Mouse (Mus musculus) embryonic fibroblast, embryonic 13.5 days (primary cell): ENCODE measurements around the gene Emx1. TPM values are rescaled to one million over a fixed set of nuclear protein-coding genes. Genes with fewer than 3 reads are reported as not detected.

Experiments
- H3K27ac ChIP-seq: 2 replicates; pipeline ENCODE4 v1.5.1; 2012; ENCODE audit warnings: low read length, control low read depth, inconsistent platforms; ENCODE audit not compliant: insufficient read depth
- H3K4me1 ChIP-seq: 2 replicates; pipeline ENCODE4 v1.6.1; 2011; ENCODE audit warnings: low read length; ENCODE audit not compliant: control insufficient read depth, insufficient read depth
- H3K4me3 ChIP-seq: 2 replicates; pipeline ENCODE4 v1.5.1; 2011; ENCODE audit warnings: mild to moderate bottlenecking, control low read depth, low read length; ENCODE audit not compliant: insufficient read depth
- CTCF ChIP-seq: IDR thresholded peaks from 2 replicates; pipeline ENCODE4 v1.5.1; 2011; ENCODE audit warnings: mild to moderate bottlenecking, control low read depth, low read length, moderate library complexity, borderline replicate concordance; ENCODE audit not compliant: insufficient read depth
- POLR2A ChIP-seq: IDR thresholded peaks from 2 replicates; pipeline ENCODE4 v1.6.1; 2011; ENCODE audit warnings: low read depth, mild to moderate bottlenecking, control low read depth, low read length, moderate library complexity
- polyA plus RNA-seq: library from polyadenylated mRNA; stranded (reverse); fragments of >200 nt; gene quantifications from 2 replicates; pipeline ENCODE4 v1.2.4, GENCODE M21; 2011; ENCODE audit warnings: low read depth; ENCODE audit not compliant: missing spikeins, insufficient read length

The Emx1 gene
- polyA plus RNA-seq, 1 experiment: not detected

DNA sequence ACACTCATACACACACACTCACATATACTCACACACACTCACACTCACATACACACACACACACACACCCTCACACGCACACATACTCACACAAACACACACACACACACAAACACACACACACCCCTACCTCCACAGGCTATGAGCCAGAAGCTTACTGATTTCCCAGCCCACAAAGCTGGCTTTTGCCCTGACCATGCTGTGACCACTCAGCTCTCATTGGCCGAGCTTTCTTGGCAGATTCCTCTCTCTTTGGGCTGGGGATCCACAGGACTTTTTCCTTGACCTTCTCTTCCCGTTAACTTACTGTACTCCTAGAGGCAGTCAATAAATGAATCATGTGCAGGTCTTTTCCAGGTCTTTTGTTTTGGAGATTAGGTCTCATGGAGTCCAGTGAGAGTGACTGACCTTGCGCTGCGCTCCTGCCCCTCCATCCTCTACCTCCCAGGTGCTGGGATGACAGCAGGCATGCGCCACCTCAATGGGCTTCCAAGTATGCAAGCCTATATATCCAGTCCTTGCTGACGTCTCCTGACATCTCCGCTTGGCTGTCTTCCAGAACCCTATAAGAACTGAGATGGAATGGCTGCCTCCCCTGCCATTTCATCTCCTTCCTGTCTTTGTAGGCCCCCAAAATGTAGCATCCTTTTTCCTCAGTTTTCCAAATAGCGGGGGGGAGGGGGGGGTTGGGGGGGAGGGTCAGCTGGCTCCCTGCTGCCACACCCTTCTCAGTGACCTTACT, 22.2 kb downstream of the Emx1 start:
- Histone ChIP-seq H3K4me3 (no peak overlapping the region), H3K4me1 (no peaks in the 10 kb centered on the region), H3K27ac (no peak overlapping the region)
- TF ChIP-seq CTCF: 0 out of 2 replicates have a peak, but pooled peaks have one; percentile 11
- no peak for TF ChIP-seq POLR2A

DNA sequence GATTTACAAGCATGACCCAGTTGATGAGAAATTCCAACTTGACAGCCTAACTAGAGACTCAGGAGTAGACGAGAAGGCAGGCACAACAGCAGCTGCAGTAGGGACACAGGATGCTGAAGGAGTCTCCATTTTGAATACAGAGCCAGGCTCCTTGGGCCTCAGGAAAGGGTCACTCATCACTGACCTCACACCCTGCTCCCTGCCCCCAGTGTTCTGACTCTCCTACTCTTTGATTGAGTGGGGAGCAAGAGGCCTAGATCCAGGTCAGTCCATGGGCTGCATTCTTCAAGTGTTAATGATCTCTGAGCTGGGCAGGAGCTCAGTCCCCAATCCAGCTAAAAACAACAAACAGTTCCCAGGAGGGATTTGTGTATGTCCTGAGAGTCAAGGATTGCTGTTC, 23.4 kb downstream of the Emx1 start:
- H3K27ac ChIP-seq: no peak overlapping the region
- H3K4me1 ChIP-seq: no peaks in the 10 kb centered on the region
- TF ChIP-seq CTCF: no peak
- no peak for TF ChIP-seq POLR2A
- H3K4me3 ChIP-seq: no peak overlapping the region

DNA sequence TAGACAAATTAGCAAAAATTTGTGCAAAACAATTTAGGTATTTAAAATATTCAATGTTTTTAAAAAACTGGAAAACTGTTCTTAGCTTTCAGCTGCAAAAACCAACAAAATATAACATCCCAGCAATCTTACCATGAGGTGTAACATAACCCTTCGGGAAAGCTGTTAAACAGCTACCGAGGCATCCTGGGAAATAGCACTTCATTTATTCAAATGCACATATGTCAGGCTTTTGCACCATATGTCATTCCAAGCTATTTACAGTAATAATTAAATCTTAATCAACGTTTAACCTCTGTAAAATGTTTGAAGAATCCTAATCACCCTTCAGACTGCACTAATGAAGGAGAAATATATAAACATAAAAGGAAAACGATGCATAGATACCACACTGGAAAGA, 31.0 kb downstream of the Emx1 start:
- H3K4me1 ChIP-seq: no peaks in the 10 kb centered on the region
- no peak overlapping the region for H3K4me3 ChIP-seq
- H3K27ac ChIP-seq: no peak overlapping the region
- TF ChIP-seq CTCF: no peak
- TF ChIP-seq POLR2A: no peak

DNA sequence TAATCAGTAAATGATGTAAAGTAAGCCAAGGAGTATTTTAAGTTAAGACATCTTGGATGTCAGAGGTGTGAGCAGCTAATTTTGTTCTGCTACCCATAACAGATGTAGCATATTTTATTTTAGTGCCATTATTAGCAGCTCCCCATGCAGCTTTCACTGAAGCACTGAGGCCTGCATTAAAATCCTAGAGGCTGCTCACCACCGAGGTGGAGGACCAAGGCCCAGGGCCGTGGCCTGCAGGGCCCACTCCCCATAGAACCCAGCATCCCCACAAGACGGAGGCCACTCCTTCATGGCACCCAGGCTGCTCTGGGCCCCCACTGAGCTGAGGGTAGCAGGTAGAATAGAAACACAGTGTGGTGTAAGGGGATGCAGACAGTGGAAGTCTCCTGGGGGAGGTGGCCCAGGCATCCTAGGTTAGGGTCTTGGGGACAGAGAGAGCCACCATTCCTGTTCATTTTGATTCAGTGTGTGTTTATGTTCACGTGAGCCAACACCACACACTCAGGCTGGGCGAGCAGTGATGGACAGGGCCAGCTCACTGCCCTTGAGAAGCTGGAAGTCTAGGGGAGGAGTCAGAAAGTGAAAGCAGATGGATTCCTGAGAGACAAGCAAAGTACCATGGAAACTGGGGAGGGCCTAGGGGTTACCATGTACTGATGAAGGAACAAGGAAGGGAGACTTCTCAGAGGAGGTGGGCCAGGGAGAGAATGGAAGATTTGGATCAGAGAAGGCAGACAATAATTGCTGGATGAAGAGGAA, 31.6 kb downstream of the Emx1 start:
- Histone ChIP-seq H3K4me1 (no peaks in the 10 kb centered on the region), H3K4me3 (no peak overlapping the region), H3K27ac (no peak overlapping the region)
- TF ChIP-seq POLR2A (no peak), CTCF (no peak)

DNA sequence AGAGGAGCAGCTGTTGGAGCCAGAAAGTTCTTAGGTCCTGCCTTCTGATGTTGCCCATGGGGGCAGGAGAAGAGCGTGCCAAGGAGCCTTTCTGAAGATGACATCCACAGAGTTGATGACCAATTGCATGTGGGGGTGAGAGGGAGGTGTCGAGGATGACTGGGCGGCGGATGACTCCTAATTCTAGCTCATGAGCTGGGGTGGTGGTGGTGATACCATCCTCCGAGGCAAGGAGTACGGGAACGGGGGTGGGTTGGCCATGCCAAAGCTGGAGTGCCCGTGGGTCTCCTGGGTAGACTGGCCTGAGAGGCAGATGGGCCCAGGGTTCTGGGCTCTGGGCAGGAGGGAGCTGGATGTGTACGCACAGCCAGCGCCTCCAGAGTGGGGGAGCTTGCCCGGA, 32.5 kb downstream of the Emx1 start:
- no peak for TF ChIP-seq CTCF
- TF ChIP-seq POLR2A: no peak
- H3K27ac ChIP-seq: no peak overlapping the region
- H3K4me1 ChIP-seq: no peaks in the 10 kb centered on the region
- no peak overlapping the region for H3K4me3 ChIP-seq

DNA sequence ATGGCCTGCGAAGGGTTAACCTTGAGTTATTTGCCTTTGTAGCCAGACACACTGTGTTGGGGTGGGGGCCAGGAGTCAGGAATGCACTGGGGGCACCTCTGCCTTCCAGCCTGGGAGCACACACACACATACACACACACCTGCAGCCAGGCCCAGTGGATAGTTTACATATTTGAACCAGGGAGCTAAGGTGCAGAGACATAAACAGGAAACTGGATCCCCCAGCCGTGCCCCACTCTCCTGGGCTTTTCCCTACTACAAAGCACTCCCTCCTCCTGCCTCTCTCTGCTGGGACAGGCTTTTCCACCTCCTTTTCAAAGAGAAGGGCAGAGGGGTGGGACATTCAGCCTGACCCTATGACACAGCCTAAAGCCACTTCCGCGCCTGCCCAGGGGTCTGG, 33.7 kb downstream of the Emx1 start:
- Histone ChIP-seq H3K4me1 (no peaks in the 10 kb centered on the region), H3K4me3 (no peak overlapping the region), H3K27ac (no peak overlapping the region)
- no peak for TF ChIP-seq CTCF
- TF ChIP-seq POLR2A: no peak

DNA sequence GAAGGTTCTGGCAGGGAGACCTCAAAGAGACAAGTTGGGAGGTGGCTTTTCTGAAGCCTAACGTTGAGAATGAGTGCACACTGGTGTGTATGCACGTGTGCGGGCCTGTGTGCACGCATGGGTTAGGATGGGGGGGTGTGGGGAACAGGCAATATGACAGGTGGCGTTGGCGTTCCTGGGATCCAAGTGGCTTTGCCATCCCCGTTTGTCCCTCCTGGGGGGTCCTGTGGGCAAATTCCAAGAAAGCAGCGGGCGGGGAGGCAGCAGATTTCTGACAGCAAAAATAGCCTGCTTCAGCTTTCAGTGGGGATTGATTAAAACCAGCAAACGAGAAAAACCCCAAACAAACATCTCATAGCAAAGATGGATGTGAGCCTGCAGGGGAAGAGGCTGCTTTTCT, 35.3 kb downstream of the Emx1 start:
- no peak for TF ChIP-seq POLR2A
- TF ChIP-seq CTCF: no peak
- Histone ChIP-seq H3K4me3 (no peak overlapping the region), H3K27ac (no peak overlapping the region), H3K4me1 (no peaks in the 10 kb centered on the region)

DNA sequence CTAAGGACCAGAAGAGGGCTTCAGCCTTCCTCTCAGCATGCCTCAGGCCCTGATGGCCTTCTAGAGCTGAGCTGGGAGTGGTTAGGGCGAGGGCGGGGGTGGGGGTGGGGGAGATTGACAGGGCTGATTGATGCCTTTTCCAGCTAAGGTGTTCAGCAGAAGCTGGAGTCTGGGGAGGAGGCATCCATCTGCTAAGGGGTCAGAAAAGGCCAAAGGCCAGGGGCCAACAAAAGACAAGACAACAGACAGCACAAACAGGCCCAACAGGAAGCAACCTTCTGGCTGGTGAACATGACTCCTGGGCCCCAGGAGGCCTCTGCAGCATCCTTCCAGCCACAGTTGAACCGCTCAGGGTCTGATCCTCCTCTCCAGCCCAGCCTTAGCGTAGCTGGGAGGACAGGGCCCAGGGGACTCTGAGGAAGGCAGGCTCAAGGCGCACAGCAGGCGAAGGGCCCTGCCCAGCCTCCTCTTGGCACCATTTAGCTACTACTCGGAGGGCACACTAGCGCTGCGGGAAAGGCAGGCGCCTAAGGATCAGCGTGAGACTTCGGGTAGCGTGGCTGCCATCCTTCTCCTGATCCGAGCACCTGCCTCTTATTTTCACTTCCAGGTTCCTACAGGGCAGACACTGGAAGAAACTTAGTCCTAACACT, 36.4 kb downstream of the Emx1 start:
- Histone ChIP-seq H3K27ac (no peak overlapping the region), H3K4me1 (no peaks in the 10 kb centered on the region), H3K4me3 (no peak overlapping the region)
- TF ChIP-seq POLR2A (no peak), CTCF (no peak)

DNA sequence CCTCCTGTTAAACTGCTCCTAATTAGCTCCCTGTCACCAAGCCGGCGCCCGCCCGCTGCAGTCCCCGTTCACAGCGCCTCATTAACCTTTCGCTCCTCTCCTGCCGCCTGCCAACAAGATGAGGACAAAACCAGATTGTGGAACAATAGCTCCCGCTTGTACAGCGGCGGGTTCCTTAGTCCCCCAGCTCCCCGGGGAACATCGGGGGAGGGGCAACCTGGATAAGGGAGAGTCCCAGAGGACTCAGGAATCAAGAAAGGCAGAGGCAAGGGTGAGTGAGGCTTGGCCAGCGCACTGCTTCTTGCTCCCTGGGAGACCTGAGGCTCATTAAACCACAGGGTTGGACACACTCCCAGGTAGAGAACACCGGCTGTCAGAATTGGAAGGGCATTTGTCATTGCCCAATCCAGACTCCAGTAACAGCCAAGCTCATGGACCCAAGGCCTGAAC, 37.2 kb downstream of the Emx1 start:
- Histone ChIP-seq H3K27ac (no peak overlapping the region), H3K4me1 (no peaks in the 10 kb centered on the region), H3K4me3 (no peak overlapping the region)
- TF ChIP-seq POLR2A (no peak), CTCF (no peak)
